Comparison of ENCODE assay signal across 14 mouse cellular contexts in the genomic region with DNA sequence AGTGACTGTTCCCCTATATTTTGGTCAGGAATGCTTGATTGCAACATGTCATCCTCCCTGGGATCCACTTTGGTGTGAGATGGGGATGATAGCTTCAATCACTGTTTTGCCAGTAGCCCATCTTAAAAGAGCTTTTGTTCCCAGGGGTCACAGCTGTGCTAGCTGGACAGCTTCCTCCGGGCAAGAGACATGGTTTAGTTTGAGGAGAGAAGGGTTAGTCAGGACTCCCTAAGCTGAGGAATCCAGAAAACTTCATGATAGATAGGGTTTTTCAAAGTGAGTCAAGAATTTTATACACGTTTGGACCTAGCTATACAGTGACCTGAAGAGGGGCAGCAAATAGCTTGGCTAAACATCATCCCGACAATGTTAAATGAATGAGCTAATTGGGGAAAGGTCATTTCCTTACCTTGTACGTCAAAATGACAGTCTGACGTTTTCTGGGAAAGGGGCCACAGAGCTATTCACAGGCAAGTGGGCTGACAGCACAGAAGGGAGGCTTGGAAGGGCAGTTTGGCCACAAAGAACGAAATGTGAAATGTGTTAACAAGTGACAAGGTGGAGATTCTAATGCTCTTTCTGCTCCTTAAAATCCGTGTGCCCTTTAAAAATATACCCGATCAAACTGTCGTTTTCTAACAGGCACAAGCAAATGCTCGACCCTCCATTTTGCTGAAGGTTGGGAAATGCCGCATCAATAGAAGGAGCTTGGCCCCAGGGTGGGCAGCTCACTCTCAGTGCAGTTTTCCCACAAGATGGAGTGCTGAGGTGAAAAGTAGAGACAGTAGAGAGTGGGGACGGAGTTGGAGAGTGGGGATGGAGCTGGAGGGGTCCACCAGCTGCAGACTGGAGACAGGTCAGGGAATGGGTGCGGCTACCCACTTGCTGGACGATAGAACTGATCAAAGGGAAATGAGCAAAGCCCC. TPM values are rescaled to one million over a fixed set of nuclear protein-coding genes. Genes with fewer than 3 reads are reported as not detected.
DNase-seq lines count a peak whose midpoint lies in the region; ATAC-seq and TF ChIP-seq lines count a peak whose summit lies in the region.
"Had no signal": no experiment of that assay in that cellular context is flagged by ENCODE, and none has a peak within 500 bp of the region (broad histone marks: within the 10 kb centered on the region; RNA-seq: fewer than 3 reads in every experiment).

No protein-coding gene starts in this region.

- no peaks in the 10 kb centered on the region for H3K36me3 ChIP-seq in hindbrain, embryonic 14.5 days (replicated peaks; ENCODE audit: control insufficient read depth, insufficient read depth)
- H3K36me3 ChIP-seq in hindbrain, embryonic 10.5 days = no peaks in the 10 kb centered on the region
- H3K36me3 ChIP-seq in midbrain, embryonic 11.5 days (ENCODE audit: control insufficient read depth, insufficient read depth, low read length) = no peaks in the 10 kb centered on the region
- no peaks in the 10 kb centered on the region for H3K36me3 ChIP-seq in midbrain, embryonic 16.5 days (ENCODE audit: control insufficient read depth, insufficient read depth, low read length)
- no peaks in the 10 kb centered on the region for H3K36me3 ChIP-seq in myocyte (ENCODE audit: control insufficient read depth, insufficient read depth)
- H3K36me3 ChIP-seq in limb, embryonic 10.5 days = no peaks in the 10 kb centered on the region
- H3K36me3 ChIP-seq: G1E; liver, embryonic 15.5 days; midbrain, embryonic 15.5 days had no signal

- H3K9me3 ChIP-seq in hindbrain, embryonic 14.5 days (ENCODE audit: control insufficient read depth, low read length) = no peaks in the 10 kb centered on the region
- peaks cover 3% of the 10 kb centered on the region; the same call in 1 of the 2 replicates for H3K9me3 ChIP-seq in hindbrain, embryonic 10.5 days
- H3K9me3 ChIP-seq in midbrain, embryonic 11.5 days (ENCODE audit: control insufficient read depth, low read length) = no peaks in the 10 kb centered on the region
- no peaks in the 10 kb centered on the region for H3K9me3 ChIP-seq in midbrain, embryonic 16.5 days (replicated peaks; ENCODE audit: control insufficient read depth, low read length, poor library complexity, severe bottlenecking)
- peaks cover 2% of the 10 kb centered on the region; the same call in 1 of the 2 replicates for H3K9me3 ChIP-seq in limb, embryonic 10.5 days (replicated peaks)
- H3K9me3 ChIP-seq: liver, embryonic 15.5 days; midbrain, embryonic 15.5 days had no signal

- H3K79me2 ChIP-seq in myocyte (ENCODE audit: control insufficient read depth, insufficient read depth) = no peaks in the 10 kb centered on the region

- H3K9ac ChIP-seq in hindbrain, embryonic 14.5 days = no peak overlapping the region
- no peak overlapping the region for H3K9ac ChIP-seq in midbrain, embryonic 11.5 days (ENCODE audit: low read length)
- H3K9ac ChIP-seq in midbrain, embryonic 16.5 days (ENCODE audit: low read depth, low read length) = no peak overlapping the region
- H3K9ac ChIP-seq: liver, embryonic 15.5 days; midbrain, embryonic 15.5 days had no signal

- DNase-seq in embryo, embryonic 10 days (ENCODE audit: low spot score) = peak; percentile 52
- DNase-seq in embryo, embryonic 9.5 days (ENCODE audit: extremely low spot score) = no peak
- no peak for DNase-seq in hindbrain, embryonic 14.5 days (ENCODE audit: low spot score)
- DNase-seq in hindbrain, embryonic 10.5 days (ENCODE audit: low spot score) = no peak
- peak; percentile 77 for DNase-seq in midbrain, embryonic 11.5 days (ENCODE audit: low spot score, missing footprints)
- no peak for DNase-seq in limb, embryonic 10.5 days (ENCODE audit: low spot score)
- DNase-seq: gastrocnemius, postnatal 25 days; right cerebral cortex, postnatal 25 days had no signal

- H3K4me1 ChIP-seq in hindbrain, embryonic 14.5 days (replicated peaks; ENCODE audit: control insufficient read depth, insufficient read depth, low read length) = peaks cover 9% of the 10 kb centered on the region; the same call in 1 of the 2 replicates
- H3K4me1 ChIP-seq in hindbrain, embryonic 10.5 days (replicated peaks) = peaks cover 13% of the 10 kb centered on the region; the same call in 1 of the 2 replicates
- H3K4me1 ChIP-seq in midbrain, embryonic 11.5 days (ENCODE audit: control insufficient read depth, insufficient read depth, low read length) = no peaks in the 10 kb centered on the region
- no peaks in the 10 kb centered on the region for H3K4me1 ChIP-seq in midbrain, embryonic 16.5 days (ENCODE audit: control insufficient read depth, insufficient read depth, low read length)
- H3K4me1 ChIP-seq in limb, embryonic 10.5 days = peaks cover 18% of the 10 kb centered on the region
- H3K4me1 ChIP-seq: liver, embryonic 15.5 days; midbrain, embryonic 15.5 days had no signal

- H3K27ac ChIP-seq in hindbrain, embryonic 14.5 days = no peak overlapping the region
- H3K27ac ChIP-seq in hindbrain, embryonic 10.5 days = no peak overlapping the region
- H3K27ac ChIP-seq in midbrain, embryonic 11.5 days (ENCODE audit: low read depth, low read length) = no peak overlapping the region
- H3K27ac ChIP-seq in midbrain, embryonic 16.5 days (ENCODE audit: low read length) = no peak overlapping the region
- no peak overlapping the region for H3K27ac ChIP-seq in limb, embryonic 10.5 days
- H3K27ac ChIP-seq: liver, embryonic 15.5 days; midbrain, embryonic 15.5 days had no signal

- no peak overlapping the region for H3K4me3 ChIP-seq in hindbrain, embryonic 14.5 days (replicated peaks; ENCODE audit: low read length)
- no peak overlapping the region for H3K4me3 ChIP-seq in hindbrain, embryonic 10.5 days
- H3K4me3 ChIP-seq in midbrain, embryonic 11.5 days (ENCODE audit: low read depth, low read length) = no peak overlapping the region
- no peak overlapping the region for H3K4me3 ChIP-seq in midbrain, embryonic 16.5 days (ENCODE audit: low read depth, low read length)
- peak overlapping the region; percentile 28 for H3K4me3 ChIP-seq in myocyte
- no peak overlapping the region for H3K4me3 ChIP-seq in limb, embryonic 10.5 days
- H3K4me3 ChIP-seq: erythroblast, embryonic 14.5 days; midbrain, embryonic 15.5 days had no signal

- peak; percentile 37; the same call in 1 of the 2 replicates for ATAC-seq in hindbrain, embryonic 14.5 days (ENCODE audit: low FRiP score)
- no peak for ATAC-seq in midbrain, embryonic 11.5 days (ENCODE audit: low FRiP score)
- ATAC-seq in midbrain, embryonic 16.5 days = no peak
- ATAC-seq: midbrain, embryonic 15.5 days had no signal

- H3ac ChIP-seq in myocyte (ENCODE audit: control insufficient read depth, insufficient read length) = no peak overlapping the region

- H3K4me2 ChIP-seq in hindbrain, embryonic 14.5 days (replicated peaks) = no peak overlapping the region
- no peak overlapping the region for H3K4me2 ChIP-seq in midbrain, embryonic 11.5 days
- H3K4me2 ChIP-seq in midbrain, embryonic 16.5 days (ENCODE audit: low read length) = no peak overlapping the region
- H3K4me2 ChIP-seq in myocyte (ENCODE audit: low read depth) = no peak overlapping the region
- H3K4me2 ChIP-seq: liver, embryonic 15.5 days; midbrain, embryonic 15.5 days had no signal

- no peak for TF ChIP-seq POLR2A in myocyte (IDR thresholded peaks at IDR 0.05; ENCODE audit: insufficient read length, low read depth)

- H3K27me3 ChIP-seq in hindbrain, embryonic 14.5 days (ENCODE audit: control insufficient read depth, insufficient read depth, low read length) = no peaks in the 10 kb centered on the region
- no peaks in the 10 kb centered on the region for H3K27me3 ChIP-seq in hindbrain, embryonic 10.5 days (ENCODE audit: insufficient read depth, poor library complexity, severe bottlenecking)
- H3K27me3 ChIP-seq in midbrain, embryonic 11.5 days (ENCODE audit: control insufficient read depth, insufficient read depth, low read length) = no peaks in the 10 kb centered on the region
- H3K27me3 ChIP-seq in midbrain, embryonic 16.5 days (ENCODE audit: control insufficient read depth, insufficient read depth, low read depth, low read length) = no peaks in the 10 kb centered on the region
- no peaks in the 10 kb centered on the region for H3K27me3 ChIP-seq in myocyte (ENCODE audit: control insufficient read depth, insufficient read depth, insufficient read length)
- no peaks in the 10 kb centered on the region for H3K27me3 ChIP-seq in limb, embryonic 10.5 days (ENCODE audit: low read depth, poor library complexity, severe bottlenecking)
- H3K27me3 ChIP-seq: liver, embryonic 15.5 days; midbrain, embryonic 15.5 days had no signal

- 57% methylated on average over 14 of the region's 14 CpGs for WGBS in hindbrain, embryonic 14.5 days
- WGBS in hindbrain, embryonic 10.5 days = 68% methylated on average over 14 of the region's 14 CpGs
- 78% methylated on average over 14 of the region's 14 CpGs for WGBS in midbrain, embryonic 11.5 days
- WGBS in midbrain, embryonic 16.5 days = 70% methylated on average over 14 of the region's 14 CpGs
- WGBS in limb, embryonic 10.5 days = 57% methylated on average over 14 of the region's 14 CpGs

TF ChIP-seq in myocyte, 11 proteins besides CTCF, POLR2A, EP300 and RAD21:
- TF ChIP-seq MYOD1 (IDR thresholded peaks at IDR 0.05; ENCODE audit: control insufficient read depth in 1 of 3, insufficient read length in 2 of 3, low read depth in 2 of 3) (no peak), MAX (IDR thresholded peaks at IDR 0.05; ENCODE audit: low read depth) (no peak), POLR2AphosphoS2 (IDR thresholded peaks at IDR 0.05; ENCODE audit: insufficient read length, low read depth) (no peak), TCF12 (IDR thresholded peaks at IDR 0.05; ENCODE audit: insufficient read depth, poor library complexity, severe bottlenecking) (no peak), REST (IDR thresholded peaks at IDR 0.05; ENCODE audit: insufficient read depth, insufficient read length) (no peak), TCF3 (IDR thresholded peaks at IDR 0.05; ENCODE audit: insufficient read length, low read depth) (no peak)
TF ChIP-seq in myocyte: peak in this region for 0.

RNA-seq across cellular contexts. Expression of a gene that starts 59.6 kb away (rescaled TPM):
- 3.0 and 3.1 TPM in 2 replicates for polyA plus RNA-seq in hindbrain, embryonic 14.5 days (2014; fragmentation: Nextera tagmentation; extraction: Ambion mirVana)
- 0.08 TPM in 1 of 2 replicates, not detected in the other for polyA plus RNA-seq in hindbrain, embryonic 10.5 days (2016; fragmentation: Nextera tagmentation; extraction: Ambion mirVana)
- polyA plus RNA-seq in midbrain, embryonic 11.5 days (2014; fragmentation: Nextera tagmentation; extraction: Ambion mirVana) = 0.15 TPM in 1 of 2 replicates, not detected in the other
- 1.7 and 2.2 TPM in 2 replicates for polyA plus RNA-seq in midbrain, embryonic 16.5 days (2015; fragmentation: Nextera tagmentation; extraction: Ambion mirVana)
- 0.10 TPM for polyA plus RNA-seq in myocyte (2012; fragmentation: generic; extraction: Trizol)
- 0.20 and 0.31 TPM in 2 replicates for polyA plus RNA-seq in limb, embryonic 10.5 days (2016; fragmentation: Nextera tagmentation; extraction: Ambion mirVana)
- polyA plus RNA-seq: erythroblast, embryonic 14.5 days; G1E had no signal

Comparison
In these comparisons a context has a peak if more than half of its experiments do, and no peak if none do; other contexts are left out.
1. DNase-seq: peak in embryo, embryonic 10 days (single experiment) and midbrain, embryonic 11.5 days (single experiment); none in embryo, embryonic 9.5 days (single experiment), hindbrain, embryonic 14.5 days (single experiment), hindbrain, embryonic 10.5 days (single experiment) and limb, embryonic 10.5 days (single experiment).